Mouse (Mus musculus) ES-Bruce4 (cell line): ENCODE measurements around the gene Gm10491.

Experiments used
- CTCF ChIP-seq: IDR thresholded peaks from one replicate; pipeline ENCODE4 v1.8.1; 2011; ENCODE audit warnings: low read depth, low read length
- EP300 ChIP-seq: IDR thresholded peaks from 2 replicates; pipeline ENCODE4 v1.6.1; 2011; ENCODE audit warnings: low read depth, low read length; ENCODE audit not compliant: insufficient read depth
- POLR2A ChIP-seq: IDR thresholded peaks from one replicate; pipeline ENCODE4 v1.8.1; 2011; ENCODE audit warnings: low read length; ENCODE audit not compliant: insufficient read depth

DNA sequence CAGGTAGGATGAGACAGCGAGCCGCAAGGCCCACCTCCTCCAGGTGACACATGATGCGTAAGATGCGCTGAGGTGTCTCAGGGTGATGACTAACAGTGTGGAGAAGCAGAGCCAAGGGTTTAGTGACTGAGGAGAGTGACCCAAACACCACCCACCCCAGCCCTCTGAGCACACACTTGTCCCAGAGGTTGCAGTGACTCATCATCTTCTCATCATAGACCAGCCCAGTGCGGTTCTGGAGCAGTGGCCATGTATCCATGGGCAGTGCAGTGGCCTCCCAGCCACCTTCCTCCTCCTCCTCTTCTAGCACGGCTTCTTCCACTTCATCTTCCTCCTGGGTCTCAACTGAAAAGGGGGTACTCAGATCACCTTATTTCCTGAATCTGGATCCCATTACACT lies 30.0 kb upstream of the Gm10491 start:
- TF ChIP-seq CTCF = no peak
- no peak for TF ChIP-seq POLR2A
- no peak for TF ChIP-seq EP300
